Mouse (Mus musculus): ENCODE results near the gene Cdca7. TPM values are rescaled to one million over a fixed set of nuclear protein-coding genes. Genes with fewer than 3 reads are reported as not detected.

Gene Cdca7
- polyA plus RNA-seq, 1 experiment from 2014 or later = 33.7 TPM

DNA sequence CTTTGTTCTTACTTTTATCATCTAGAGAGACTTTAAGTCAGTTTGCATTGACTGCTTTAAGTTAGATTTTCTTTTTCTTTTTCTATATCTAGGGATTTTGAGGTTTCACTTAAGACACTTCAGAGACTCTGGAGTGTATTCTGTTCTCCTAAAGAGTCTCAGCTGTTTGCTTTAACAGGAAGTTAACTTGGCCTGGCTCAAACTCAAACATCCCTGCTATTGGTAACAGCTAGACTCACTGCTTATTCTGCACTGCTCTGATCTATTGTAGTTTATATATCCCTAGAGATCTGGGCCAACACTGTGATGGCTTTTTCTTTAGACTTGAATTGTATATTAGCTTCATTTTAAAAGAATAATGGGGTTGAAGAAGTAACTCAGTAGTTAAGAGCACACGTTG, 8.4 kb upstream of the Cdca7 start:
- Histone ChIP-seq H3K4me2 (no peak overlapping the region), H3K27me3 (no peaks in the 10 kb centered on the region), H3K9ac (no peak overlapping the region), H3K27ac (no peak overlapping the region), H3K4me3 (no peak overlapping the region), H3K36me3 (no peaks in the 10 kb centered on the region), H3K9me3 (replicated peaks) (no peaks in the 10 kb centered on the region), H3K4me1 (replicated peaks) (no peaks in the 10 kb centered on the region)
- ATAC-seq (replicated peaks; ENCODE audit: insufficient number of reproducible peaks, insufficient read depth, low FRiP score, low read depth) = no peak
- WGBS = 81% methylated on average over 1 of the region's 1 CpGs

- Histone ChIP-seq H3K36me3 (no peaks in the 10 kb centered on the region), H3K4me3 (no peak overlapping the region), H3K9ac (no peak overlapping the region), H3K4me1 (replicated peaks) (peaks cover 14% of the 10 kb centered on the region), H3K27me3 (no peaks in the 10 kb centered on the region), H3K4me2 (no peak overlapping the region), H3K27ac (no peak overlapping the region), H3K9me3 (replicated peaks) (no peaks in the 10 kb centered on the region)
- no peak for ATAC-seq (replicated peaks; ENCODE audit: insufficient number of reproducible peaks, insufficient read depth, low FRiP score, low read depth)
- 72% methylated on average over 16 of the region's 16 CpGs for WGBS
These were observed 4.4 kb upstream of the Cdca7 start for GRCm38 (mm10) chr2:72471415-72472070.

GRCm38 (mm10) chr2:72474531-72475287, 1.2 kb upstream of the Cdca7 start:
- H3K4me2 ChIP-seq = peak overlapping the region; percentile 88
- H3K36me3 ChIP-seq = no peaks in the 10 kb centered on the region
- ATAC-seq (replicated peaks; ENCODE audit: insufficient number of reproducible peaks, insufficient read depth, low FRiP score, low read depth) = no peak
- peaks cover 30% of the 10 kb centered on the region for H3K4me1 ChIP-seq (replicated peaks)
- no peaks in the 10 kb centered on the region for H3K27me3 ChIP-seq
- WGBS = 49% methylated on average over 7 of the region's 7 CpGs
- H3K27ac ChIP-seq = no peak overlapping the region
- H3K9me3 ChIP-seq (replicated peaks) = no peaks in the 10 kb centered on the region
- H3K4me3 ChIP-seq = 0 out of 2 replicates have a peak overlapping the region, but pooled peaks have one; percentile 88
- H3K9ac ChIP-seq = no peak overlapping the region

- Histone ChIP-seq H3K4me2 (peak overlapping the region; percentile 88), H3K9ac (peak overlapping the region; percentile 78), H3K4me3 (peak overlapping the region; percentile 88), H3K27ac (peak overlapping the region; percentile 90), H3K9me3 (replicated peaks) (no peaks in the 10 kb centered on the region), H3K36me3 (no peaks in the 10 kb centered on the region), H3K27me3 (no peaks in the 10 kb centered on the region), H3K4me1 (replicated peaks) (peaks cover 35% of the 10 kb centered on the region)
- no peak for ATAC-seq (replicated peaks; ENCODE audit: insufficient number of reproducible peaks, insufficient read depth, low FRiP score, low read depth)
- under 1% methylated on average over 7 of the region's 7 CpGs for WGBS
These were observed 549 bp upstream of the Cdca7 start for GRCm38 (mm10) chr2:72475423-72475796.

DNA sequence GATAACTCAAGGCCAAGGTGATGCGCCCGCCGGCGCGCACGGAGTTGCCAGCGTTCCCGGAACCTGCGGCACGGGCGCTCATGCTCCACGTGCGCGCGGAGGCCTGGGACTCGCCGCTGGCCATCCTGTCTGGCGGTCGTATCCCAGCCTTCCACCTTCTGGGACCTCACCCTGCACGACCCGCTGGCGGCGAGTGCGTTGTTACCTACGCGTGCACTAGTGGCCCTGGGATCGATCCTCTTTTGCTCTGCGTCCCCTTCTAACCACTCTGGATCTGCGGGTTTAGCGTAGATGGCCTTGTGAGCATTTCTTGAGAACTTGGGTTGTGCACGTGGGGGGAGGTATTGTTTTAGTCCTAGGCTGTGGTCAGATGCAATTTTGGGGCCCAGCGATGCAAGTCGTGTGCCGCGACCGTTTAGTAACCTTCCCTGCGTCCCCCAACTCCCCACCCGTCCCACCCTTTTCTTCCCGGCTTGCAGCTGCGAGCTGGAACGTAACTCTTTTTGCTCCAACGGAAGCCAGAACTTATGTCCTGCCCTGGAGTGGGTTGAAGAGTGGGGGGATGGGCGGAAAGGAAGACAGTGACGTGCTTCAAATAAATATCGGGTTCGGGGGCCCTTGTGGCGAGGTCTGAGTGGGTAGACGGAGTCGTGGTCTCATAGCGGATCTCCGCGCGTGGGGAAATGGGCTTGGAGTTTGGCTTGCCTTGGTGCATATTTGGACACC, 690 bp downstream of the Cdca7 start:
- peak overlapping the region; percentile 88 for H3K4me3 ChIP-seq
- peaks cover 35% of the 10 kb centered on the region for H3K4me1 ChIP-seq (replicated peaks)
- peak; percentile 54 for ATAC-seq (replicated peaks; ENCODE audit: insufficient number of reproducible peaks, insufficient read depth, low FRiP score, low read depth)
- H3K9ac ChIP-seq = peak overlapping the region; percentile 78
- no peaks in the 10 kb centered on the region for H3K27me3 ChIP-seq
- no peaks in the 10 kb centered on the region for H3K9me3 ChIP-seq (replicated peaks)
- H3K27ac ChIP-seq = peak overlapping the region; percentile 90
- WGBS = under 1% methylated on average over 53 of the region's 53 CpGs
- H3K4me2 ChIP-seq = peak overlapping the region; percentile 88
- H3K36me3 ChIP-seq = peaks cover 7% of the 10 kb centered on the region; the same call in 1 of the 2 replicates

GRCm38 (mm10) chr2:72477221-72477620, 1.3 kb downstream of the Cdca7 start:
- H3K4me3 ChIP-seq = peak overlapping the region; percentile 88
- H3K4me1 ChIP-seq (replicated peaks) = peaks cover 35% of the 10 kb centered on the region
- 8% methylated on average over 11 of the region's 11 CpGs for WGBS
- peak overlapping the region; percentile 78 for H3K9ac ChIP-seq
- ATAC-seq (replicated peaks; ENCODE audit: insufficient number of reproducible peaks, insufficient read depth, low FRiP score, low read depth) = no peak
- H3K4me2 ChIP-seq = peak overlapping the region; percentile 88
- H3K36me3 ChIP-seq = peaks cover 12% of the 10 kb centered on the region; the same call in 1 of the 2 replicates
- H3K27me3 ChIP-seq = no peaks in the 10 kb centered on the region
- H3K27ac ChIP-seq = 0 out of 2 replicates have a peak overlapping the region, but pooled peaks have one; percentile 90
- no peaks in the 10 kb centered on the region for H3K9me3 ChIP-seq (replicated peaks)

DNA sequence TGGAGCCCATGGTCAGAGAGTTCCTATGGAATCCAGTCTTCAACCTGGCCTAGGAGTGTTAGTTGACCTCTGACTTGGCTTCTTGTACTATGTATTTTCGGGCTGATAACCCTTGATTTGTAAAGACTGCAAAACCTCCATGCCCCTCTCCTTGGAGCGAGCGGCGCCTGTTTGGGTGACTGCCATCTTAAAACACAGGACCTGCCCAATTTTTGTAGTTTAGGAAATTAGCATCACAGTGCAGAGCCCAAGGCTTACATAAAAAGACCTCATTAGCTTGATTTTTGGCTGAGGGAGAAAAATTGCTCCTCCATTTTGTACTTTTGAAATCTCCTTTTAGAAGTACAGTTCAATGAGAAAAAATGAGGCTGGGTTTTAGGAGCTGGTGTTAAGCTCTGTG, 2.2 kb downstream of the Cdca7 start:
- no peak overlapping the region for H3K27ac ChIP-seq
- no peaks in the 10 kb centered on the region for H3K27me3 ChIP-seq
- H3K4me2 ChIP-seq = peak overlapping the region; percentile 88
- no peak for ATAC-seq (replicated peaks; ENCODE audit: insufficient number of reproducible peaks, insufficient read depth, low FRiP score, low read depth)
- peaks cover 35% of the 10 kb centered on the region for H3K4me1 ChIP-seq (replicated peaks)
- H3K9me3 ChIP-seq (replicated peaks) = no peaks in the 10 kb centered on the region
- H3K36me3 ChIP-seq = peaks cover 18% of the 10 kb centered on the region
- no peak overlapping the region for H3K9ac ChIP-seq
- 89% methylated on average over 4 of the region's 4 CpGs for whole genome bisulfite sequencing
- peak overlapping the region; percentile 88 for H3K4me3 ChIP-seq

DNA sequence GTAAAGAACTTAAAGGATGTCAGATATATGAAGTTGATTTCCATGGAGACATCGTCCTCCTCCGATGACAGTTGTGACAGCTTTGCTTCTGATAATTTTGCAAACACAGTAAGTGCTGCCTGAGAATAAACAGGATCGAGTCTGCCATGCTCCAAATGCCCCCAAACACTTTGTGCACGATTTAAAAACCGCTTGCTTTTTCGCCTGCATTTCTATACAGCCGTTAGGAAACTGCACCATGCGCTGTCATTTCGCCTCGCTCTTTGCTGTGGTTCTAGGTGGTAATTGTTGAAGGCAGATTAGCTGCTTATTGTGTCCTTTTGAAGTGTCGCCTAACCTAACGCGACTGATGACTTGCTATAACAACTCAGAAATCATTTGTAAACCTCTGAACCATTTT, 3.0 kb downstream of the Cdca7 start:
- Histone ChIP-seq H3K4me1 (replicated peaks) (peaks cover 30% of the 10 kb centered on the region), H3K4me3 (no peak overlapping the region), H3K9ac (no peak overlapping the region), H3K27me3 (no peaks in the 10 kb centered on the region), H3K9me3 (replicated peaks) (no peaks in the 10 kb centered on the region), H3K36me3 (peaks cover 26% of the 10 kb centered on the region), H3K27ac (no peak overlapping the region), H3K4me2 (no peak overlapping the region)
- WGBS = 68% methylated on average over 13 of the region's 13 CpGs
- ATAC-seq (replicated peaks; ENCODE audit: insufficient number of reproducible peaks, insufficient read depth, low FRiP score, low read depth) = no peak

- Histone ChIP-seq H3K27ac (no peak overlapping the region), H3K4me2 (no peak overlapping the region), H3K9ac (no peak overlapping the region), H3K36me3 (peaks cover 35% of the 10 kb centered on the region), H3K4me3 (no peak overlapping the region), H3K27me3 (no peaks in the 10 kb centered on the region), H3K4me1 (replicated peaks) (peaks cover 24% of the 10 kb centered on the region), H3K9me3 (replicated peaks) (no peaks in the 10 kb centered on the region)
- no peak for ATAC-seq (replicated peaks; ENCODE audit: insufficient number of reproducible peaks, insufficient read depth, low FRiP score, low read depth)
- 87% methylated on average over 9 of the region's 9 CpGs for WGBS
These were observed 3.9 kb downstream of the Cdca7 start for GRCm38 (mm10) chr2:72479818-72480217.

DNA sequence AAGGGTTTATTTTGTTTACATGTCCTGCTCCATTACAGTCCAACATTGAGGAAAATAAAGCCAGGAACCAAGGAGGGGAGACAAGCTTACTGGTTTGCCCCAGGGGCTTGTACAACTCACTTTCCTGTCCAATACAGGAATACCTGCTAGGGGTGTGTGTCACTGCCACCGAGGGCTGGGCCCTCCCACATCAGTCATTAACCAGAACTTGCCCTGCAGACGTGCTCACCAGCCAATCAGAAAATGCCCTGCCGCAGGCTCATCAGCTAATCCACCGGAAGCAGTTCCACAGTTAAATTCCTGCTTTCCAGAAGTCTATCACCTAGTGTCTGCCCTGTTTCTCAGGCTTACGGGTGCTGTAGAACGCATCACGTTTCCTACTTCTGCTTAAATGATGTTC, 15.7 kb downstream of the Cdca7 start:
- H3K4me1 ChIP-seq (replicated peaks) = 0 out of 2 replicates have a peak, but pooled peaks cover 3% of the 10 kb centered on the region
- no peak overlapping the region for H3K4me2 ChIP-seq
- no peak overlapping the region for H3K9ac ChIP-seq
- peaks cover 6% of the 10 kb centered on the region; the same call in 1 of the 2 replicates for H3K36me3 ChIP-seq
- no peak for ATAC-seq (replicated peaks; ENCODE audit: insufficient number of reproducible peaks, insufficient read depth, low FRiP score, low read depth)
- no peaks in the 10 kb centered on the region for H3K27me3 ChIP-seq
- WGBS = 49% methylated on average over 7 of the region's 7 CpGs
- H3K27ac ChIP-seq = no peak overlapping the region
- H3K4me3 ChIP-seq = no peak overlapping the region
- H3K9me3 ChIP-seq (replicated peaks) = no peaks in the 10 kb centered on the region

DNA sequence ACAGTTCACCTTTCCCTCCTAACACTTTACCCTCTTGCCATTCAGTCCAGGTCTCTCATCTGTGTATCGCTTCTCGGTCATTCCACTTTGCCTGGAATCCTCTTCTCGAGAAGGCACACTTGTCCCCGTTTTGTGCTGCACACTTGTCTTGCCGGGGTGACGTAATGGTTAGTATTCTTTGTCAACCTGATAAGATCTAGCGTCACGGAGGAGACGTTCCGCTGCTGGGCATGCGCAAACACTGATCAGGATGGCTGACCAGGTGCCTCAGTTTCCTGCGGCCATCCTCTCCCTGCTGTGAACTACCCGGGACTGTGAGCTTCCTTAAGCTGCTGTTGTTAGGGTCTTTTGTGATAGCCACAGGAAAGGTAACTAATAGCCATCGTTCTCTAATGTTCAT, 17.1 kb downstream of the Cdca7 start:
- no peaks in the 10 kb centered on the region for H3K9me3 ChIP-seq (replicated peaks)
- peak overlapping the region; percentile 18 for H3K4me3 ChIP-seq
- WGBS = 25% methylated on average over 14 of the region's 14 CpGs
- no peak overlapping the region for H3K27ac ChIP-seq
- no peak overlapping the region for H3K9ac ChIP-seq
- ATAC-seq (replicated peaks; ENCODE audit: insufficient number of reproducible peaks, insufficient read depth, low FRiP score, low read depth) = no peak
- H3K36me3 ChIP-seq = no peaks in the 10 kb centered on the region
- peak overlapping the region; percentile 50 for H3K4me2 ChIP-seq
- H3K27me3 ChIP-seq = no peaks in the 10 kb centered on the region
- 0 out of 2 replicates have a peak, but pooled peaks cover 3% of the 10 kb centered on the region for H3K4me1 ChIP-seq (replicated peaks)
